In the genomic region with DNA sequence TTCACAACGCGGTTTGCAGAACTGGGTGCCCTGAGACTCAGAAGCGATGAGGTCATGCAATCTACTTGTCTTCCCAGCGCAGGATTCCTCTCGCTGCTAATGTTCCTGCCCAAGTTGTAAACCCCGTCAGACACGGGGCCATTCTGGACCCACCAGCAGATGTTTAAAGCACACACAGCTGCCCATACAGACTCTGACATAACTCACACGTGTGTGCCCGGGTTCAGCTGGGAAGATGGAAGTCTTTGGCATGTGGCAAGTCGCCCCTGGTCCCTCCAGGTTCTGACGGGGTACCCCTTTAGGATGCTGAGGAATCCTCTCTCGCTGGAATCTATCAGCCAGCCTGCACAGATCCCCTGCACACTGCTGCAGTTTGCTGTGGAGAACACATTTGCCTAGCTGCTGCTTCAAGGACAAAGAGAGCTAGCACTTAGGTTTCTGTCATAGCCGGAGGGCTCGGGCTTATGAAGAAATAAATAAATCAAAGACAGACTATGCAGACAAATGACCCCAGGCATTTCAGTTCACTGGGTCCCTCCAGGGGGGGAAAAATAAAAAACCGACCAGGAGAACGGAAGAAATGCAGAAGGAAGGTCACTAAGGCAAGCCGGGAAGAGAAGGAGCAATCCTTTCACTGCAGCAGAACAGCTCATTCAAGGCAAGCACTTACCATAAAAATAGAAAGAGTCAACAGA, we compare ENCODE assay signal across 8 mouse cellular contexts.
DNase-seq lines count a peak whose midpoint lies in the region; ATAC-seq and TF ChIP-seq lines count a peak whose summit lies in the region.

No protein-coding gene starts in this region.

- TF ChIP-seq CTCF in kidney, adult 2 months (conservative IDR thresholded peaks at IDR 0.05; ENCODE audit: insufficient read depth, insufficient read length, low read depth, low read length), result no peak

- peak overlapping the region; percentile 42 for H3K4me2 ChIP-seq in kidney, embryonic 14.5 days (replicated peaks; ENCODE audit: low read depth, low read length)
- peak overlapping the region; percentile 73 for H3K4me2 ChIP-seq in hindbrain, embryonic 14.5 days (replicated peaks)
- peak overlapping the region; percentile 58 for H3K4me2 ChIP-seq in limb, embryonic 14.5 days (replicated peaks; ENCODE audit: low read depth, low read length, severe bottlenecking)
- peak overlapping the region; percentile 54 for H3K4me2 ChIP-seq in stomach, embryonic 15.5 days

- peak overlapping the region; percentile 60; the same call in 1 of the 2 replicates for H3K9ac ChIP-seq in kidney, embryonic 14.5 days (ENCODE audit: low read depth, low read length)
- peak overlapping the region; percentile 70 for H3K9ac ChIP-seq in hindbrain, embryonic 14.5 days
- H3K9ac ChIP-seq in limb, embryonic 14.5 days (ENCODE audit: low read depth, low read length, severe bottlenecking), result peak overlapping the region; percentile 13
- H3K9ac ChIP-seq in stomach, embryonic 15.5 days, result no peak overlapping the region

- peak overlapping the region; percentile 71 for H3K27ac ChIP-seq in kidney, embryonic 14.5 days (ENCODE audit: low read depth, low read length)
- H3K27ac ChIP-seq in kidney, adult 2 months (ENCODE audit: insufficient read depth, low read depth, low read length), result no peak overlapping the region
- peak overlapping the region; percentile 85 for H3K27ac ChIP-seq in hindbrain, embryonic 14.5 days
- no peak overlapping the region for H3K27ac ChIP-seq in limb, embryonic 14.5 days (replicated peaks; ENCODE audit: low read depth, low read length)
- no peak overlapping the region for H3K27ac ChIP-seq in stomach, embryonic 15.5 days

- H3K4me3 ChIP-seq in kidney, embryonic 14.5 days (ENCODE audit: low read length), result peak overlapping the region; percentile 38
- no peak overlapping the region for H3K4me3 ChIP-seq in kidney, adult 2 months (ENCODE audit: insufficient read depth, low read depth, low read length)
- H3K4me3 ChIP-seq in hindbrain, embryonic 14.5 days (replicated peaks; ENCODE audit: low read length), result peak overlapping the region; percentile 47
- H3K4me3 ChIP-seq in limb, embryonic 14.5 days (replicated peaks; ENCODE audit: low read length), result peak overlapping the region; percentile 30
- peak overlapping the region; percentile 31 for H3K4me3 ChIP-seq in stomach, embryonic 15.5 days (replicated peaks)

- no peaks in the 10 kb centered on the region for H3K9me3 ChIP-seq in kidney, embryonic 14.5 days (ENCODE audit: control insufficient read depth, low read length)
- no peaks in the 10 kb centered on the region for H3K9me3 ChIP-seq in hindbrain, embryonic 14.5 days (ENCODE audit: control insufficient read depth, low read length)
- no peaks in the 10 kb centered on the region for H3K9me3 ChIP-seq in limb, embryonic 14.5 days (ENCODE audit: control insufficient read depth, low read length)
- H3K9me3 ChIP-seq in stomach, embryonic 15.5 days, result no peaks in the 10 kb centered on the region

- no peaks in the 10 kb centered on the region for H3K36me3 ChIP-seq in kidney, embryonic 14.5 days (ENCODE audit: control insufficient read depth, insufficient read depth, low read length)
- H3K36me3 ChIP-seq in kidney, adult 2 months (ENCODE audit: control insufficient read depth, insufficient read depth, low read length), result no peaks in the 10 kb centered on the region
- no peaks in the 10 kb centered on the region for H3K36me3 ChIP-seq in hindbrain, embryonic 14.5 days (replicated peaks; ENCODE audit: control insufficient read depth, insufficient read depth)
- no peaks in the 10 kb centered on the region for H3K36me3 ChIP-seq in limb, embryonic 14.5 days (ENCODE audit: control insufficient read depth, insufficient read depth, low read length)
- H3K36me3 ChIP-seq in stomach, embryonic 15.5 days, result no peaks in the 10 kb centered on the region

- no peak for DNase-seq in kidney, adult 2 months
- DNase-seq in embryo, embryonic 11 days, result peak; percentile 62
- peak; percentile 47 for DNase-seq in hindbrain, embryonic 14.5 days (ENCODE audit: low spot score)
- no peak for DNase-seq in limb, embryonic 14.5 days (ENCODE audit: low spot score)
- no peak for DNase-seq in ovary, postnatal 10 days (ENCODE audit: low spot score)
- DNase-seq in gastrocnemius, adult 8-10 months (ENCODE audit: low spot score in 2 of 2), result no peak

- H3K4me1 ChIP-seq in kidney, embryonic 14.5 days (ENCODE audit: control insufficient read depth, insufficient read depth, low read length), result peaks cover 4% of the 10 kb centered on the region; the same call in 1 of the 2 replicates
- H3K4me1 ChIP-seq in kidney, adult 2 months (ENCODE audit: control insufficient read depth, insufficient read depth, low read length), result no peaks in the 10 kb centered on the region
- peaks cover 15% of the 10 kb centered on the region for H3K4me1 ChIP-seq in hindbrain, embryonic 14.5 days (replicated peaks; ENCODE audit: control insufficient read depth, insufficient read depth, low read length)
- peaks cover 9% of the 10 kb centered on the region for H3K4me1 ChIP-seq in limb, embryonic 14.5 days (ENCODE audit: control insufficient read depth, insufficient read depth, low read length)
- peaks cover 5% of the 10 kb centered on the region; the same call in 1 of the 2 replicates for H3K4me1 ChIP-seq in stomach, embryonic 15.5 days

- H3K27me3 ChIP-seq in kidney, embryonic 14.5 days (ENCODE audit: control insufficient read depth, insufficient read depth, low read length), result no peaks in the 10 kb centered on the region
- H3K27me3 ChIP-seq in kidney, adult 2 months (replicated peaks; ENCODE audit: control insufficient read depth, insufficient read depth, low read length), result no peaks in the 10 kb centered on the region
- H3K27me3 ChIP-seq in hindbrain, embryonic 14.5 days (ENCODE audit: control insufficient read depth, insufficient read depth, low read length), result no peaks in the 10 kb centered on the region
- H3K27me3 ChIP-seq in limb, embryonic 14.5 days (ENCODE audit: control insufficient read depth, insufficient read depth, low read length), result no peaks in the 10 kb centered on the region
- no peaks in the 10 kb centered on the region for H3K27me3 ChIP-seq in stomach, embryonic 15.5 days (replicated peaks)

- ATAC-seq in kidney, embryonic 14.5 days (ENCODE audit: low FRiP score, low TSS enrichment), result peak; percentile 59
- peak; percentile 74 for ATAC-seq in hindbrain, embryonic 14.5 days (ENCODE audit: low FRiP score)
- ATAC-seq in limb, embryonic 14.5 days (ENCODE audit: low FRiP score, low read depth), result peak; percentile 53; the same call in 1 of the 2 replicates
- 0 out of 2 replicates have a peak, but pooled peaks have one; percentile 43 for ATAC-seq in stomach, embryonic 15.5 days (ENCODE audit: insufficient read depth, low FRiP score, low read depth)

- no peak for TF ChIP-seq POLR2A in kidney, adult 2 months (IDR thresholded peaks at IDR 0.05; ENCODE audit: low read depth, low read length)
- no peak for TF ChIP-seq POLR2A in limb, embryonic 14.5 days (IDR thresholded peaks at IDR 0.05; ENCODE audit: borderline replicate concordance, extremely low read depth, insufficient read depth, insufficient read length)

- 2% methylated on average over 17 of the region's 17 CpGs for WGBS in kidney, embryonic 14.5 days
- 3% methylated on average over 17 of the region's 17 CpGs for WGBS in kidney, adult 2 months
- WGBS in hindbrain, embryonic 14.5 days, result 1% methylated on average over 17 of the region's 17 CpGs
- 2% methylated on average over 17 of the region's 17 CpGs for WGBS in limb, embryonic 14.5 days
- WGBS in stomach, embryonic 15.5 days, result 5% methylated on average over 17 of the region's 17 CpGs

Comparison
In these comparisons a context has a peak if more than half of its experiments do, and no peak if none do; other contexts are left out.
1. H3K27ac ChIP-seq: peak in kidney, embryonic 14.5 days (single experiment) and hindbrain, embryonic 14.5 days (single experiment); none in kidney, adult 2 months (single experiment), limb, embryonic 14.5 days (single experiment) and stomach, embryonic 15.5 days (single experiment).
2. DNase-seq: peak in embryo, embryonic 11 days (single experiment) and hindbrain, embryonic 14.5 days (single experiment); none in kidney, adult 2 months (single experiment), limb, embryonic 14.5 days (single experiment), ovary, postnatal 10 days (single experiment) and gastrocnemius, adult 8-10 months (0 of 2).
3. Peak in every context shown above with its lines, with median percentiles within 50 percentile points of each other: ATAC-seq and H3K4me2 ChIP-seq.